Mouse (Mus musculus): ENCODE measurements around the gene Fbxo6. TPM values are rescaled to one million over a fixed set of nuclear protein-coding genes. Genes with fewer than 3 reads are reported as not detected.
"Not testable (repeated sequence)": the region's sequence is repeated elsewhere in the genome, so short reads cannot be mapped to it uniquely, and the experiment has no call there.

The Fbxo6 gene
- polyA plus RNA-seq (2015; fragmentation: Nextera tagmentation; extraction: Ambion mirVana) = 14.2 and 16.7 TPM in 2 replicates

GRCm38 (mm10) chr4:148151267-148152168, at the start of gene Fbxo6:
Gene Fbxo6 (minus strand): TSS chr4:148152140.
- Histone ChIP-seq H3K9ac (peak within 1 kb of the TSS; percentile 84), H3K4me1 (peaks cover 5% of the 10 kb centered on the region), H3K9me3 (replicated peaks) (no peaks in the 10 kb centered on the region), H3K36me3 (ENCODE audit: poor library complexity, severe bottlenecking) (peaks cover 66% of the 10 kb centered on the region), H3K27ac (peak within 1 kb of the TSS; percentile 84), H3K4me2 (peak within 1 kb of the TSS; percentile 97), H3K4me3 (peak within 1 kb of the TSS; percentile 57), H3K27me3 (no peaks in the 10 kb centered on the region)
- WGBS = 1% methylated on average over 60 of the region's 67 CpGs
- ATAC-seq = peak; percentile 92

GRCm38 (mm10) chr4:148198721-148199120, 46.8 kb upstream of the Fbxo6 start:
- 34% methylated on average over 10 of the region's 10 CpGs for WGBS
- Histone ChIP-seq H3K4me3 (no peak overlapping the region), H3K27me3 (peaks cover 14% of the 10 kb centered on the region; the same call in 1 of the 2 replicates), H3K4me1 (peaks cover 5% of the 10 kb centered on the region), H3K36me3 (ENCODE audit: poor library complexity, severe bottlenecking) (no peaks in the 10 kb centered on the region), H3K27ac (no peak overlapping the region), H3K9me3 (replicated peaks) (no peaks in the 10 kb centered on the region; the same call in 1 of the 2 replicates), H3K4me2 (no peak overlapping the region), H3K9ac (0 out of 2 replicates have a peak overlapping the region, but pooled peaks have one; percentile 21)
- no peak for ATAC-seq

DNA sequence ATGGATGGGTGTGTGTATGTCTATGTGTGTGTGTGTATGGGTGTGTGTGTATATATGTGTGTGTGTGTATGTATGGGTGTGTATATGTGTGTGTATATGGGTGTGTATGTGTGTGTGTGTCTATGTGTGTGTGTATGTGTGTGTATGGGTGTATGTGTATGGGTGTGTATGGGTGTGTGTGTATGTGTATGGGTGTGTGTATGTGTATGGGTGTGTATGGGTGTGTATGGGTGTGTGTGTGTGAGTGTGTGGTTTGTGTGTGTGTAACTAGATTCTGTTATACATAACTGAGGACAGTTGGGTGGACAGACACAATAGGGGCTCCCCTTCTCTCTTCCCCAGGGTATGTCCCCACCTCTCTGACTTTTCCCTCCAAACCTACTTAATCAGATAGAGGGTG, 42.5 kb upstream of the Fbxo6 start:
- Histone ChIP-seq H3K9me3 (replicated peaks) (no peaks in the 10 kb centered on the region), H3K4me1 (peaks cover 11% of the 10 kb centered on the region), H3K27ac (no peak overlapping the region), H3K27me3 (0 out of 2 replicates have a peak, but pooled peaks cover 6% of the 10 kb centered on the region), H3K9ac (no peak overlapping the region), H3K36me3 (ENCODE audit: poor library complexity, severe bottlenecking) (no peaks in the 10 kb centered on the region), H3K4me2 (no peak overlapping the region), H3K4me3 (no peak overlapping the region)
- ATAC-seq = no peak

DNA sequence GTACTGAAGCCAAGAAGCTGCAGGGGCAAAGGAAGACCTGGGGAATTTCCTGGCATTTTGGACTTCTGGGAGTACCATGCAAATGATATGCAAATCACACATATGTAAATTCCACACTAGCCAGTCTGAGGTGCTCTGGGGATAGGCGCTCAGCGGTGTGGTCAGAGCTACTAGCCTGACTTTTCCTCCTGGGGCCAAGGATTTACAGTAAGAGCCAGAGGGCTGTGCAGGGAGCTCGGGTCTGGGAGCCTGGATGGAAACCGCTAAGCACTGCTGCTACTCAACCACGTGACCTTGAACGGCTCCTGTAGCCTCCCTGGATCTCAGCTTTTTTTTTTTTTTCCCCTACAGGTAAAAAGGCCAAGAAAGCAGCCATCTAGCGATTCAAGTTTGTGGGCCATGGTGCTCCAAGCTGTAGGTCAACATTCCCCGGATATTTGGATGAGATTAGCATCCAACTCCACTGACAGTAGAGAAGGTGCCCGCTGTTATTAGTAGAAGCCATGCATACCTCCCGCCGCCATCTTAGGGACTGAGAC, 40.8 kb upstream of the Fbxo6 start:
- no peak overlapping the region for H3K27ac ChIP-seq
- peak; percentile 41; the same call in 1 of the 2 replicates for ATAC-seq

DNA sequence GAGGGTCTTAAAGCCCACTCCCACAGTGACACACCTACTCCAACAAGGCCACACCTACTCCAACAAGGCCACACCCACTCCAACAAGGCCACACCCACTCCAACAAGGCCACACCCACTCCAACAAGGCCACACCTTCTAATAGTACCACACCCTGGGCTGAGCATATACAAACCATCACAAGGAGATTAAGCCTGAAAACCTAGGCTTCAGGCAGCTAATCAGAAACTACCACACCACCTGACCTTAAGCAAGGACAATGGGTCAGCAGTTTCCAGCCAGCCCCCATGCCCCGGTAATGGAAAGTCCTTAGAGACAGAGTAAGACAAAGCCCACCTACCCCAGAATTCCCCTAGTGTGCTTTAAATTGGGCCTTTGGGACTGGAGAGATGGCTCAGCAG, 36.8 kb upstream of the Fbxo6 start:
- not testable (repeated sequence) for ATAC-seq, H3K9ac ChIP-seq
- 85% methylated on average over 1 of the region's 1 CpGs for WGBS

More for the DNA sequence above, 40.8 kb upstream of the Fbxo6 start:
- Histone ChIP-seq H3K36me3 (ENCODE audit: poor library complexity, severe bottlenecking) (no peaks in the 10 kb centered on the region), H3K4me3 (no peak overlapping the region), H3K4me2 (no peak overlapping the region), H3K9me3 (replicated peaks) (no peaks in the 10 kb centered on the region), H3K27me3 (0 out of 2 replicates have a peak, but pooled peaks cover 3% of the 10 kb centered on the region), H3K4me1 (peaks cover 6% of the 10 kb centered on the region; the same call in 1 of the 2 replicates), H3K9ac (no peak overlapping the region)
- 41% methylated on average over 11 of the region's 11 CpGs for WGBS

DNA sequence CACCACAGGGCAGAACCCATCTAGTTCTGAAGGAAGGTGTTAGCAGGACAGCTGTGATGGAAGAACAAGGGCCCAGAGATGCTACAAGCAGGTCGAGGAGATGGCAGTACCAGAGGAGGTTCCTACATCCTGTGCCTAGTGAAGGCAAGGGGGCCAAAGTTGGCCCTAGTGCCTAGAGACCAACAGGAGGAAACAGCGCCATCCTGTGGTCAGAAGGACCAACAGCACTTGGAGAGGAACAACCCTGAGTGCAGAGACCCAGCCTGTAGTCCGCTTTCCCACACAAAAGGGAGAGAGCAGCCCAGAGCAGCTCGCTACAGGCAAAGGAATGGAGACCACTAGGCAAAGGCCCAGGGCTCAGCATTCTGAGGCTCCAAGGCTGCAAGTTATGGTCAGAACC, 33.9 kb upstream of the Fbxo6 start:
- no peak overlapping the region for H3K27ac ChIP-seq
- no peak for ATAC-seq

More for the DNA sequence above, 36.8 kb upstream of the Fbxo6 start:
- not testable (repeated sequence) for H3K9me3 ChIP-seq (replicated peaks); H3K4me3 ChIP-seq; H3K36me3 ChIP-seq (ENCODE audit: poor library complexity, severe bottlenecking); H3K4me2 ChIP-seq; H3K27ac ChIP-seq
- Histone ChIP-seq H3K4me1 (peaks cover 12% of the 10 kb centered on the region), H3K27me3 (peaks cover 28% of the 10 kb centered on the region)

DNA sequence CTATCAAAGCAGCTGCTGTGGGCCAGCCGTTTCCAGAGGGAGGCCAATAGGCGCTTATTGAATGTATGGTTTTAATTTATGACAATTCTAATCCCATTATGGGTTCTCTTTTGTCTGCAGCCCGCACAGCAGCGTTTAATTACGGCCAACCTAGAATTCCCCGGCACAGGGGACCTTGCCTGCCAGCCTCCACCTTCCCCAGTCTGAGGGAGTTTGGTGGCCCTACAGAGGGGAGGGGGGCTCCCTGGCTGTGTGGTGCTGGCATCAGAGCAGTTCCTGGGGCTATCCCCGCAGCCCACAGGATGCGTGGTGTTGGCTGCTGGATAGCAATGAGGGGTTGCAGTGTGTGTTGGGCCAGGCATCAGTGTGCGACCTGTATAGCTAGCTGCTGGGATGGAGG, 32.6 kb upstream of the Fbxo6 start:
- Histone ChIP-seq H3K4me2 (no peak overlapping the region), H3K4me1 (peaks cover 19% of the 10 kb centered on the region), H3K9me3 (replicated peaks) (no peaks in the 10 kb centered on the region), H3K27ac (no peak overlapping the region), H3K27me3 (peaks cover 40% of the 10 kb centered on the region), H3K36me3 (ENCODE audit: poor library complexity, severe bottlenecking) (no peaks in the 10 kb centered on the region), H3K4me3 (no peak overlapping the region), H3K9ac (no peak overlapping the region)
- 0 out of 2 replicates have a peak, but pooled peaks have one; percentile 14 for ATAC-seq
- 17% methylated on average over 9 of the region's 9 CpGs for WGBS

More for the DNA sequence above, 33.9 kb upstream of the Fbxo6 start:
- Histone ChIP-seq H3K36me3 (ENCODE audit: poor library complexity, severe bottlenecking) (no peaks in the 10 kb centered on the region), H3K9ac (no peak overlapping the region), H3K9me3 (replicated peaks) (no peaks in the 10 kb centered on the region), H3K4me1 (peaks cover 22% of the 10 kb centered on the region), H3K4me3 (no peak overlapping the region), H3K4me2 (no peak overlapping the region), H3K27me3 (peaks cover 30% of the 10 kb centered on the region)
- 62% methylated on average over 4 of the region's 4 CpGs for WGBS

DNA sequence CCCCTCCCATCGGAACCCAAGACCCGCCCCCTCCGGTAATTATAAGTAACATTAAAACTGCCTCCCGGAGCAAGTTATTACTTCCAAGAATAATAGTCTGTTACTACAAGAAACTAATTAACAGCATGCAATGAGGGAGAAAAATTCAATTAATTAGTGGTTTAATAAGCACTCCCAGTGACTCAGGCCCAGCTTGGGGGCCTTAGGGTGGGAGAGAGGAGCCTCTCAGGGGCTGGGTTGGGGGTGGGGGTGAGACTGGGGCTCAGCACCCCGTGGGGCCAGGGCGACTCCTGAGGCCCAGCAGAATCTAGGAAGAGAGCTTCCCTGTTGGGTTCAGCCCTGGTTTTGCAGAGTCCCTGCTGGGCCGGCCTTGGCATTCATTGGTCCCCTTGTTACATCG, 30.4 kb upstream of the Fbxo6 start:
- Histone ChIP-seq H3K9ac (no peak overlapping the region), H3K4me3 (no peak overlapping the region), H3K4me1 (peaks cover 19% of the 10 kb centered on the region), H3K9me3 (replicated peaks) (no peaks in the 10 kb centered on the region), H3K36me3 (ENCODE audit: poor library complexity, severe bottlenecking) (no peaks in the 10 kb centered on the region), H3K4me2 (no peak overlapping the region), H3K27ac (no peak overlapping the region; the same call in 1 of the 2 replicates), H3K27me3 (peaks cover 62% of the 10 kb centered on the region)
- 13% methylated on average over 8 of the region's 8 CpGs for WGBS
- peak; percentile 60; the same call in 1 of the 2 replicates for ATAC-seq

GRCm38 (mm10) chr4:148181483-148181882, 29.5 kb upstream of the Fbxo6 start:
- Histone ChIP-seq H3K36me3 (ENCODE audit: poor library complexity, severe bottlenecking) (no peaks in the 10 kb centered on the region), H3K9me3 (replicated peaks) (no peaks in the 10 kb centered on the region), H3K9ac (no peak overlapping the region), H3K27ac (no peak overlapping the region), H3K27me3 (peaks cover 65% of the 10 kb centered on the region), H3K4me1 (peaks cover 19% of the 10 kb centered on the region), H3K4me2 (no peak overlapping the region), H3K4me3 (no peak overlapping the region)
- WGBS = 85% methylated on average over 12 of the region's 12 CpGs
- no peak for ATAC-seq

DNA sequence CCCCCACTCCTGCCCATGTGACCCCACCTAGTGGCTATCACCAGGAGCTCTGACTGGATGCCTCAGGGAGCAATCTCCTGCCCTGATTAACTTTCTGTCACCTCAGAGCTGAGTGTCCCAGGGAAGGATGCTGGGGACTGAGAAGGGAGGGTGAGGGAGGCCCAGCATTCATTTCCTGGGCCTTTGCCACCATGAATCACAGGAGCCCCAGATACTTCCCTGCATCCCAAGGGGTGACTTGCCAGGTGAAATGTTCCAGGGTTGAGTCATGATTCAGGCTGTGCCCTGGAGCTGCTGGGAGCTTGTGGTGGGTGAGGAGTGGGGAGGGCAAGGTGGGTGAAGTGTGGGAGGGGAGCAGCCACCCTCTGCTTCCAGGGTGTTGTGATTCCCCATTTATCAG, 25.8 kb upstream of the Fbxo6 start:
- Histone ChIP-seq H3K27ac (no peak overlapping the region), H3K9me3 (replicated peaks) (no peaks in the 10 kb centered on the region), H3K4me1 (peaks cover 26% of the 10 kb centered on the region), H3K9ac (no peak overlapping the region), H3K4me2 (no peak overlapping the region), H3K27me3 (peaks cover 78% of the 10 kb centered on the region), H3K36me3 (ENCODE audit: poor library complexity, severe bottlenecking) (no peaks in the 10 kb centered on the region), H3K4me3 (no peak overlapping the region)
- no peak for ATAC-seq

GRCm38 (mm10) chr4:148176603-148177002, 24.7 kb upstream of the Fbxo6 start:
- not testable (repeated sequence) for H3K9me3 ChIP-seq (replicated peaks); H3K4me3 ChIP-seq; H3K4me2 ChIP-seq; H3K27ac ChIP-seq; ATAC-seq; H3K9ac ChIP-seq; H3K36me3 ChIP-seq (ENCODE audit: poor library complexity, severe bottlenecking)
- H3K4me1 ChIP-seq = peaks cover 17% of the 10 kb centered on the region
- H3K27me3 ChIP-seq = peaks cover 88% of the 10 kb centered on the region
- 70% methylated on average over 5 of the region's 6 CpGs for WGBS

DNA sequence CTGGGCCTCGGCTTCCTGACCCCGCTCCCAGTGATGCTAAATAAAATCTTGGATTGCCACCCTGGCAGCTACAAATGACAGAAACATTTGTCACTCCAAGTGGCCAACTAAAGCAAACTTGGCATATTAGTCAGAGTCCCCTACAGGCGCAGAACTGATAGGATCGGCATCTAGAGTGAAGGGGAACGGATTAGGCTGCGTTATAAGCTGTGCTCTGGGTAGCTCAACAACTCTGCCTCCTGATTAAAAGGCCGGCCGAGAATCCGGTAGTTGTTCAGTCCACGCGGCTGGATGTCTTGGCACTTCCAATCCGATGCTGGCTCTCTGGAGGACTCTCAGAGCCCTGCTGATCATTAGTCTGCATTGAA, 22.5 kb upstream of the Fbxo6 start:
- no peak for ATAC-seq
- no peak overlapping the region for H3K27ac ChIP-seq
- H3K4me3 ChIP-seq = peak overlapping the region; percentile 32
- peak overlapping the region; percentile 50; the same call in 1 of the 2 replicates for H3K9ac ChIP-seq
- peaks cover 16% of the 10 kb centered on the region for H3K4me1 ChIP-seq
- WGBS = 4% methylated on average over 12 of the region's 12 CpGs
- no peaks in the 10 kb centered on the region for H3K9me3 ChIP-seq (replicated peaks)
- H3K36me3 ChIP-seq (ENCODE audit: poor library complexity, severe bottlenecking) = no peaks in the 10 kb centered on the region
- H3K27me3 ChIP-seq = peaks cover 87% of the 10 kb centered on the region
- H3K4me2 ChIP-seq = peak overlapping the region; percentile 53
